Mouse (Mus musculus): Measurements from ENCODE around the gene Pla2g4a.
"Not testable (repeated sequence)": the region's sequence is repeated elsewhere in the genome, so short reads cannot be mapped to it uniquely, and the experiment has no call there.

Pla2g4a gene

GRCm38 (mm10) chr1:149929140-149929539 is 31.9 kb downstream of the Pla2g4a start:
- no peak for DNase-seq

- not testable (repeated sequence) for DNase-seq
Observed at GRCm38 (mm10) chr1:149923737-149924136, 37.4 kb downstream of the Pla2g4a start.

GRCm38 (mm10) chr1:149922219-149922618 is 38.9 kb downstream of the Pla2g4a start:
- no peak for DNase-seq

GRCm38 (mm10) chr1:149921325-149921724 is 39.8 kb downstream of the Pla2g4a start:
- no peak for DNase-seq

- no peak for DNase-seq
Observed at GRCm38 (mm10) chr1:149919301-149919700, 41.8 kb downstream of the Pla2g4a start.

GRCm38 (mm10) chr1:149912984-149913383 is 48.1 kb downstream of the Pla2g4a start:
- no peak for DNase-seq

GRCm38 (mm10) chr1:149911050-149911449 is 50.0 kb downstream of the Pla2g4a start:
- no peak for DNase-seq

- DNase-seq: peak; percentile 26 to 52
Observed at GRCm38 (mm10) chr1:149898001-149898625, 63.0 kb downstream of the Pla2g4a start.

GRCm38 (mm10) chr1:149896590-149896989 is 64.5 kb downstream of the Pla2g4a start:
- DNase-seq: peak; percentile 38 to 48

GRCm38 (mm10) chr1:149894940-149895339 is 66.2 kb downstream of the Pla2g4a start:
- DNase-seq: no peak

- DNase-seq: no peak
Observed at GRCm38 (mm10) chr1:149893903-149894302, 67.2 kb downstream of the Pla2g4a start.

- DNase-seq: no peak
Observed at GRCm38 (mm10) chr1:149891057-149891456, 70.0 kb downstream of the Pla2g4a start.

GRCm38 (mm10) chr1:149882419-149883025 is 78.6 kb downstream of the Pla2g4a start:
- no peak for DNase-seq

GRCm38 (mm10) chr1:149878175-149878574 is 82.9 kb downstream of the Pla2g4a start:
- no peak for DNase-seq

- no peak for DNase-seq
Observed at GRCm38 (mm10) chr1:149876502-149876901, 84.6 kb downstream of the Pla2g4a start.

GRCm38 (mm10) chr1:149871625-149872024 is 89.5 kb downstream of the Pla2g4a start:
- DNase-seq: no peak

- no peak for DNase-seq
Observed at GRCm38 (mm10) chr1:149867323-149867722, 93.8 kb downstream of the Pla2g4a start.

- DNase-seq: no peak
Observed at GRCm38 (mm10) chr1:149866202-149866601, 94.9 kb downstream of the Pla2g4a start.

- DNase-seq: peak; percentile 3 to 8
Observed at GRCm38 (mm10) chr1:149862801-149863200, 98.3 kb downstream of the Pla2g4a start.

- no peak for DNase-seq
Observed at GRCm38 (mm10) chr1:149862181-149862580, 98.9 kb downstream of the Pla2g4a start.

GRCm38 (mm10) chr1:149861543-149861942 is 99.5 kb downstream of the Pla2g4a start:
- DNase-seq: no peak

- no peak for DNase-seq
Observed at GRCm38 (mm10) chr1:149858734-149859133, 102.4 kb downstream of the Pla2g4a start.

- peak; percentile 59 to 60 for DNase-seq
Observed at GRCm38 (mm10) chr1:149856720-149857119, 104.4 kb downstream of the Pla2g4a start.

- DNase-seq: no peak
Observed at GRCm38 (mm10) chr1:149855581-149855980, 105.5 kb downstream of the Pla2g4a start.

- DNase-seq: no peak
Observed at GRCm38 (mm10) chr1:149854867-149855266, 106.2 kb downstream of the Pla2g4a start.
